Mouse (Mus musculus) CH12.LX (cell line): ENCODE measurements around the gene Me1. TPM values are rescaled to one million over a fixed set of nuclear protein-coding genes. Genes with fewer than 3 reads are reported as not detected.
A peak's percentile ranks its signal among the peaks of the same experiment; 100 is the strongest.

Experiments used
- DNase-seq: peaks from one replicate; pipeline ENCODE4 v3.0.0-alpha.2; 2013; ENCODE audit errors: extremely low read depth
- H3K27ac ChIP-seq: 2 replicates; pipeline ENCODE4 v1.5.1; 2012; ENCODE audit warnings: low read depth, mild to moderate bottlenecking, control low read depth, moderate library complexity; ENCODE audit not compliant: insufficient read depth
- H3K27me3 ChIP-seq: replicated peaks from 2 replicates; pipeline ENCODE3; 2012; ENCODE audit warnings: inconsistent platforms
- H3K36me3 ChIP-seq, 2 experiments: replicated peaks in 1 of 2; 2 replicates each; pipeline versions ENCODE3 to v1.6.1; 2012; ENCODE audit warnings: inconsistent platforms in 1 of 2, low read length in 1 of 2, mild to moderate bottlenecking in 1 of 2, mixed read lengths in 1 of 2, moderate library complexity in 1 of 2; ENCODE audit not compliant: control insufficient read depth in 1 of 2, insufficient read depth in 1 of 2
- H3K4me1 ChIP-seq, 2 experiments: 2 replicates each; pipeline ENCODE4 v1.6.1; 2012; ENCODE audit warnings: inconsistent platforms in 1 of 2, moderate library complexity in 1 of 2; ENCODE audit not compliant: insufficient read depth in 2 of 2, control insufficient read depth in 1 of 2
- H3K4me2 ChIP-seq: 2 replicates; pipeline ENCODE4 v1.6.1; 2012; ENCODE audit warnings: low read depth, mild to moderate bottlenecking, control low read depth; ENCODE audit not compliant: poor library complexity, insufficient read depth, severe bottlenecking
- H3K4me3 ChIP-seq, 3 experiments: fragments of 150-350 bp in 1 of 3; sonication (generic) in 1 of 3; replicated peaks in 1 of 3; 2 replicates each; pipeline versions ENCODE3 to v1.5.1; 2011 to 2012; ENCODE audit warnings: low read depth in 2 of 3, low read length in 2 of 3, mild to moderate bottlenecking in 2 of 3, moderate library complexity in 2 of 3, control low read depth in 1 of 3, improper control_type of control experiment in 1 of 3, inconsistent platforms in 1 of 3, mixed read lengths in 1 of 3; ENCODE audit not compliant: poor library complexity in 1 of 3
- H3K79me2 ChIP-seq: replicated peaks from 2 replicates; pipeline ENCODE4 v1.6.1; 2012; ENCODE audit warnings: mild to moderate bottlenecking, moderate library complexity; ENCODE audit not compliant: control insufficient read depth, poor library complexity, insufficient read depth, severe bottlenecking; ENCODE audit errors: extremely low read depth
- H3K9ac ChIP-seq: 2 replicates; pipeline ENCODE4 v1.6.1; 2012; ENCODE audit warnings: low read depth, mild to moderate bottlenecking, control low read depth, moderate library complexity; ENCODE audit not compliant: insufficient read depth
- H3K9me3 ChIP-seq: replicated peaks from 2 replicates; pipeline ENCODE3; 2012; ENCODE audit warnings: low read length, inconsistent platforms, mixed read lengths
- BHLHE40 ChIP-seq: IDR thresholded peaks from 2 replicates; pipeline ENCODE4 v1.6.1; 2011; ENCODE audit warnings: mild to moderate bottlenecking, low read depth, low read length, improper control_type of control experiment
- CTCF ChIP-seq, 2 experiments: IDR thresholded peaks in 1 of 2; conservative IDR thresholded peaks in 1 of 2; 2 replicates each; pipeline ENCODE4 v1.5.1; 2011 to 2012; ENCODE audit warnings: low read depth in 2 of 2, low read length in 2 of 2, improper control_type of control experiment in 1 of 2, inconsistent platforms in 1 of 2, mild to moderate bottlenecking in 1 of 2, moderate library complexity in 1 of 2
- E2F4 ChIP-seq: IDR thresholded peaks from 2 replicates; pipeline ENCODE4 v1.6.1; 2011; ENCODE audit warnings: low read depth, low read length, improper control_type of control experiment; ENCODE audit not compliant: insufficient replicate concordance
- ETS1 ChIP-seq: conservative IDR thresholded peaks from 2 replicates; pipeline ENCODE4 v1.6.1; 2012; ENCODE audit warnings: low read depth, mild to moderate bottlenecking, inconsistent platforms, low read length, improper control_type of control experiment, moderate library complexity
- GABPA ChIP-seq: IDR thresholded peaks from 2 replicates; pipeline ENCODE4 v1.6.1; 2012; ENCODE audit warnings: low read depth, low read length, improper control_type of control experiment, inconsistent platforms; ENCODE audit not compliant: insufficient replicate concordance
- IRF4 ChIP-seq: IDR thresholded peaks from 2 replicates; pipeline ENCODE4 v1.6.1; 2014; ENCODE audit warnings: low read depth, mild to moderate bottlenecking, inconsistent platforms, low read length, improper control_type of control experiment
- JUND ChIP-seq: conservative IDR thresholded peaks from 2 replicates; pipeline ENCODE4 v1.6.1; 2011; ENCODE audit warnings: low read depth, low read length, improper control_type of control experiment
- KAT2A ChIP-seq: IDR thresholded peaks from 2 replicates; pipeline ENCODE4 v1.6.1; 2012; ENCODE audit warnings: low read length, improper control_type of control experiment, inconsistent platforms; ENCODE audit not compliant: insufficient replicate concordance
- MAZ ChIP-seq: IDR thresholded peaks from 2 replicates; pipeline ENCODE4 v1.6.1; 2012; ENCODE audit warnings: low read depth, mild to moderate bottlenecking, inconsistent platforms, low read length, improper control_type of control experiment, moderate library complexity
- NELFE ChIP-seq: IDR thresholded peaks from 2 replicates; pipeline ENCODE4 v1.6.1; 2011; ENCODE audit warnings: low read depth, low read length, improper control_type of control experiment
- POLR2AphosphoS2 ChIP-seq: IDR thresholded peaks from 2 replicates; pipeline ENCODE4 v1.6.1; 2011; ENCODE audit warnings: low read depth, low read length, improper control_type of control experiment
- TCF12 ChIP-seq: IDR thresholded peaks from 2 replicates; pipeline ENCODE4 v1.6.1; 2014; ENCODE audit warnings: low read depth, mild to moderate bottlenecking, inconsistent platforms, low read length, improper control_type of control experiment
- USF1 ChIP-seq: IDR thresholded peaks from 2 replicates; pipeline ENCODE4 v1.6.1; 2014; ENCODE audit warnings: low read depth, mild to moderate bottlenecking, inconsistent platforms, low read length, improper control_type of control experiment
- ZC3H11A ChIP-seq: IDR thresholded peaks from 2 replicates; pipeline ENCODE4 v1.6.1; 2012; ENCODE audit warnings: low read depth, mild to moderate bottlenecking, inconsistent platforms, low read length, improper control_type of control experiment
- ZMIZ1 ChIP-seq: IDR thresholded peaks from 2 replicates; pipeline ENCODE4 v1.6.1; 2012; ENCODE audit warnings: low read depth, mild to moderate bottlenecking, inconsistent platforms, low read length, improper control_type of control experiment
- ZNF384 ChIP-seq: IDR thresholded peaks from 2 replicates; pipeline ENCODE4 v1.6.1; 2012; ENCODE audit warnings: low read depth, low read length, improper control_type of control experiment, inconsistent platforms
- dilution Hi-C: fragments of 300-500 bp; cut with MboI; formaldehyde crosslinking; loops from 2 replicates; pipeline ENCODE4 v1.14.3; 2020; ENCODE audit warnings: low sequenced_read_pairs; ENCODE audit not compliant: extremely low pct_unique_long_range_greater_than_20kb, extremely low pct_ligation_motif_present
- in situ Hi-C: fragments of 300-500 bp; cut with MboI; formaldehyde crosslinking; loops from 3 replicates; pipeline ENCODE4 v1.14.3; 2019; ENCODE audit warnings: low sequenced_read_pairs, low pct_ligation_motif_present, low pct_unique_long_range_greater_than_20kb, mixed read lengths
- polyA plus RNA-seq: library from polyadenylated mRNA; unstranded; fragments of >175 nt; gene quantifications from 2 replicates; pipeline ENCODE4 v1.2.1, GENCODE M21; 2012; ENCODE audit warnings: low read depth; ENCODE audit not compliant: insufficient read length
- total RNA-seq, 2 experiments: library from RNA; depleted of rRNA; stranded (reverse); fragments of 300-350 nt in 1 of 2; fragments of >200 nt in 1 of 2; gene quantifications; 2 replicates each; pipeline ENCODE4 v1.2.3; 2012 to 2014

Gene Me1
- total and polyA plus RNA-seq, 3 experiments: 9.4 to 39.9 (median 16.7) TPM

GRCm38 (mm10) chr9:86554641-86555040 lies 141.1 kb downstream of the Me1 start:
- in situ Hi-C loops: loop anchor here (25.0 kb wide), 1 partner anchor 817 kb away; the partner anchor contains the start of gene Ibtk
- H3K9ac ChIP-seq: no peak overlapping the region
- no peaks in the 10 kb centered on the region for H3K79me2 ChIP-seq
- dilution Hi-C loops: no loop called here
- H3K36me3 ChIP-seq: peaks cover 62 to 91% of the 10 kb centered on the region in 2 experiments
- H3K27me3 ChIP-seq: no peaks in the 10 kb centered on the region
- H3K9me3 ChIP-seq: no peaks in the 10 kb centered on the region
- DNase-seq: no peak
- no peak overlapping the region for H3K4me3 ChIP-seq
- no peaks in the 10 kb centered on the region for H3K4me1 ChIP-seq
- H3K27ac ChIP-seq: no peak overlapping the region
- TF ChIP-seq ZC3H11A (no peak), NELFE (no peak), ZMIZ1 (no peak), IRF4 (no peak)
- H3K4me2 ChIP-seq: no peak overlapping the region

GRCm38 (mm10) chr9:86553886-86554285 lies 141.9 kb downstream of the Me1 start:
- no peak for TF ChIP-seq TCF12
- 0 out of 2 replicates have a peak, but pooled peaks have one; percentile 24 for TF ChIP-seq POLR2AphosphoS2
- no peaks in the 10 kb centered on the region for H3K79me2 ChIP-seq
- dilution Hi-C loops: no loop called here
- in situ Hi-C loops: loop anchor here (25.0 kb wide), 1 partner anchor 817 kb away; the partner anchor contains the start of gene Ibtk
- no peaks in the 10 kb centered on the region for H3K9me3 ChIP-seq
- H3K9ac ChIP-seq: no peak overlapping the region
- no peak overlapping the region for H3K27ac ChIP-seq
- H3K4me2 ChIP-seq: no peak overlapping the region
- peaks cover 66 to 90% of the 10 kb centered on the region in 2 experiments for H3K36me3 ChIP-seq
- no peak for DNase-seq
- no peak overlapping the region for H3K4me3 ChIP-seq
- H3K27me3 ChIP-seq: no peaks in the 10 kb centered on the region
- no peaks in the 10 kb centered on the region for H3K4me1 ChIP-seq

DNA sequence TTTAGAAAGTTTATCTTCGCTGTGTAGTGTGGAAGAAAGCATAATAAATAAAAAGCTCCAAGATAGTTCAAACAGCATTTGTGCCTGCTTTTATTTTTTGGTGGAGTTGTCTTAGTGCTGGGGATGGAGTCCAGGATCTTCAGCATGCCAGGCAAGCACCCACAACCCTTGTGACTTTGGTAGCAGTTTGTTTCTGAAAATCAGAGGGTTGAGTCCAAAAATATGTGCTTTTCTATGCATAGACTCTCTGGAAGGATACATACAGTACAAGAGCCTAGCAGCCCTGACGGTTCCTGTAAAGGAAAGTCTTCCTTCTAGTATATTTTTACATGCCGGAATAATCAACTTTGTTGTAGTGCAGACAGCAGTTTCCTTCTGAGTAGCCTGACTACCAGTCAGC lies 145.0 kb downstream of the Me1 start:
- H3K36me3 ChIP-seq: peaks cover 62 to 86% of the 10 kb centered on the region in 2 experiments
- no peaks in the 10 kb centered on the region for H3K79me2 ChIP-seq
- no peaks in the 10 kb centered on the region for H3K9me3 ChIP-seq
- H3K27me3 ChIP-seq: no peaks in the 10 kb centered on the region
- no peak overlapping the region for H3K4me3 ChIP-seq
- no peaks in the 10 kb centered on the region for H3K4me1 ChIP-seq
- in situ Hi-C loops: loop anchor here (25.0 kb wide), 1 partner anchor 813 kb away; the partner anchor contains the start of gene Ibtk
- no peak overlapping the region for H3K9ac ChIP-seq
- no peak overlapping the region for H3K4me2 ChIP-seq
- no peak for DNase-seq
- no peak overlapping the region for H3K27ac ChIP-seq
- dilution Hi-C loops: no loop called here
- TF ChIP-seq ZMIZ1 (no peak), USF1 (no peak), E2F4 (no peak), CTCF (conservative IDR thresholded peaks at IDR 0.05 in 1 of 2, IDR thresholded peaks at IDR 0.05 in 1 of 2; ENCODE audit: low read depth in 2 of 2, low read length in 2 of 2) (no peak), TCF12 (no peak), MAZ (no peak), ZNF384 (no peak), POLR2AphosphoS2 (no peak), GABPA (no peak), JUND (no peak), KAT2A (no peak), ETS1 (no peak), BHLHE40 (no peak)
